19 mouse cellular contexts compared by ENCODE assay signal in genomic region chrX:21385221-21385620, GRCm38 (mm10).
DNase-seq lines count a peak whose midpoint lies in the region; ATAC-seq and TF ChIP-seq lines count a peak whose summit lies in the region.
"Had no signal": no experiment of that assay in that cellular context is flagged by ENCODE, and none has a peak within 500 bp of the region (broad histone marks: within the 10 kb centered on the region; RNA-seq: fewer than 3 reads in every experiment).

No protein-coding gene starts in this region.

- H3K4me1 ChIP-seq in hindbrain, embryonic 14.5 days (replicated peaks; ENCODE audit: control insufficient read depth, insufficient read depth, low read length) = no peaks in the 10 kb centered on the region
- no peaks in the 10 kb centered on the region for H3K4me1 ChIP-seq in hindbrain, embryonic 10.5 days (replicated peaks)
- H3K4me1 ChIP-seq in lung, embryonic 14.5 days (ENCODE audit: insufficient read depth) = no peaks in the 10 kb centered on the region
- H3K4me1 ChIP-seq in ES-E14 (ENCODE audit: control insufficient read depth in 2 of 2, insufficient read depth in 2 of 2, low read length in 2 of 2, poor library complexity in 1 of 2) = no peaks in the 10 kb centered on the region
- H3K4me1 ChIP-seq: heart, embryonic 13.5 days; hindbrain, embryonic 12.5 days; limb, embryonic 10.5 days; liver, embryonic 15.5 days; midbrain, embryonic 15.5 days had no signal

- no peaks in the 10 kb centered on the region for H3K27me3 ChIP-seq in hindbrain, embryonic 14.5 days (ENCODE audit: control insufficient read depth, insufficient read depth, low read length)
- no peaks in the 10 kb centered on the region for H3K27me3 ChIP-seq in hindbrain, embryonic 10.5 days (ENCODE audit: insufficient read depth, poor library complexity, severe bottlenecking)
- no peaks in the 10 kb centered on the region for H3K27me3 ChIP-seq in lung, embryonic 14.5 days (ENCODE audit: insufficient read depth, low read length)
- H3K27me3 ChIP-seq: heart, embryonic 13.5 days; hindbrain, embryonic 12.5 days; liver, embryonic 15.5 days; midbrain, embryonic 15.5 days had no signal

- no peaks in the 10 kb centered on the region for H3K36me3 ChIP-seq in hindbrain, embryonic 14.5 days (replicated peaks; ENCODE audit: control insufficient read depth, insufficient read depth)
- no peaks in the 10 kb centered on the region for H3K36me3 ChIP-seq in hindbrain, embryonic 10.5 days
- no peaks in the 10 kb centered on the region for H3K36me3 ChIP-seq in lung, embryonic 14.5 days (ENCODE audit: insufficient read depth)
- no peaks in the 10 kb centered on the region for H3K36me3 ChIP-seq in ES-E14 (ENCODE audit: control insufficient read depth, insufficient read depth, low read length, poor library complexity, severe bottlenecking)
- H3K36me3 ChIP-seq: heart, embryonic 13.5 days; hindbrain, embryonic 12.5 days; limb, embryonic 10.5 days; liver, embryonic 15.5 days; midbrain, embryonic 15.5 days had no signal

- no peak overlapping the region for H3K4me2 ChIP-seq in hindbrain, embryonic 14.5 days (replicated peaks)
- H3K4me2 ChIP-seq in lung, embryonic 14.5 days = no peak overlapping the region
- H3K4me2 ChIP-seq: heart, embryonic 13.5 days; hindbrain, embryonic 12.5 days; liver, embryonic 15.5 days; midbrain, embryonic 15.5 days had no signal

- H3K4me3 ChIP-seq in hindbrain, embryonic 14.5 days (replicated peaks; ENCODE audit: low read length) = no peak overlapping the region
- no peak overlapping the region for H3K4me3 ChIP-seq in hindbrain, embryonic 10.5 days
- no peak overlapping the region for H3K4me3 ChIP-seq in lung, embryonic 14.5 days (ENCODE audit: low read depth, low read length)
- no peak overlapping the region for H3K4me3 ChIP-seq in ES-E14 (ENCODE audit: insufficient read depth in 1 of 2, low read depth in 1 of 2, low read length in 2 of 2, poor library complexity in 1 of 2, severe bottlenecking in 1 of 2)
- H3K4me3 ChIP-seq: heart, embryonic 13.5 days; hindbrain, embryonic 12.5 days; limb, embryonic 10.5 days; liver, embryonic 15.5 days; midbrain, embryonic 15.5 days had no signal

- WGBS in hindbrain, embryonic 14.5 days = 23% methylated on average over 2 of the region's 2 CpGs
- WGBS in hindbrain, embryonic 10.5 days = 14% methylated on average over 2 of the region's 2 CpGs
- 14% methylated on average over 2 of the region's 2 CpGs for WGBS in lung, embryonic 14.5 days

- in situ Hi-C loops in ES-E14 (cut with MboI; ENCODE audit: low sequenced_read_pairs in 2 of 2, unreplicated experiment in 2 of 2) = no loop called here

- TF ChIP-seq CTCF in lung, embryonic 14.5 days (IDR thresholded peaks at IDR 0.05; ENCODE audit: low read depth) = peak; percentile 41

- H3K9me3 ChIP-seq in hindbrain, embryonic 14.5 days (ENCODE audit: control insufficient read depth, low read length) = no peaks in the 10 kb centered on the region
- H3K9me3 ChIP-seq in hindbrain, embryonic 10.5 days = no peaks in the 10 kb centered on the region
- no peaks in the 10 kb centered on the region for H3K9me3 ChIP-seq in lung, embryonic 14.5 days (ENCODE audit: low read depth, low read length)
- no peaks in the 10 kb centered on the region for H3K9me3 ChIP-seq in ES-E14 (ENCODE audit: control insufficient read depth, insufficient read depth, low read depth, low read length)
- H3K9me3 ChIP-seq: heart, embryonic 13.5 days; hindbrain, embryonic 12.5 days; limb, embryonic 10.5 days; liver, embryonic 15.5 days; midbrain, embryonic 15.5 days had no signal

- H3K9ac ChIP-seq in hindbrain, embryonic 14.5 days = no peak overlapping the region
- no peak overlapping the region for H3K9ac ChIP-seq in lung, embryonic 14.5 days
- H3K9ac ChIP-seq in ES-E14 (ENCODE audit: insufficient read depth, low read depth, low read length, poor library complexity, severe bottlenecking) = no peak overlapping the region
- H3K9ac ChIP-seq: heart, embryonic 13.5 days; hindbrain, embryonic 12.5 days; liver, embryonic 15.5 days; midbrain, embryonic 15.5 days had no signal

- peak; percentile 46 for DNase-seq in hindbrain, embryonic 14.5 days (ENCODE audit: low spot score)
- DNase-seq in hindbrain, embryonic 10.5 days (ENCODE audit: low spot score) = no peak
- peak; percentile 15 for DNase-seq in lung, embryonic 14.5 days
- DNase-seq in lung, postnatal 36 days = no peak
- no peak for DNase-seq in ES-E14 (ENCODE audit: low read depth, low spot score)
- DNase-seq in retina, embryonic 14.5 days (ENCODE audit: low spot score) = peak; percentile 44
- no peak for DNase-seq in yolk sac, embryonic 10.5 days (ENCODE audit: low spot score)
- DNase-seq: adrenal gland, adult 8-10 months; gastrocnemius, postnatal 25 days; kidney, adult 11 months; kidney, postnatal 4 days; layer of hippocampus, postnatal 36 days had no signal

- H3K27ac ChIP-seq in hindbrain, embryonic 14.5 days = no peak overlapping the region
- H3K27ac ChIP-seq in hindbrain, embryonic 10.5 days = no peak overlapping the region
- no peak overlapping the region for H3K27ac ChIP-seq in lung, embryonic 14.5 days (ENCODE audit: low read depth)
- no peak overlapping the region for H3K27ac ChIP-seq in ES-E14 (ENCODE audit: insufficient read depth, low read depth, low read length, poor library complexity, severe bottlenecking)
- H3K27ac ChIP-seq: heart, embryonic 13.5 days; hindbrain, embryonic 12.5 days; limb, embryonic 10.5 days; liver, embryonic 15.5 days; macrophage; midbrain, embryonic 15.5 days had no signal

- ATAC-seq in hindbrain, embryonic 14.5 days (ENCODE audit: low FRiP score) = no peak
- ATAC-seq in lung, embryonic 14.5 days (ENCODE audit: insufficient read depth) = no peak
- ATAC-seq in megakaryocyte-erythroid progenitor cell, adult 5-6 weeks (replicated peaks; ENCODE audit: low FRiP score, low TSS enrichment, poor library complexity, severe bottlenecking) = no peak
- ATAC-seq: midbrain, embryonic 15.5 days had no signal

TF ChIP-seq in ES-E14, 5 proteins besides CTCF, POLR2A, EP300 and RAD21:
- TF ChIP-seq HCFC1 (IDR thresholded peaks at IDR 0.05; ENCODE audit: borderline replicate concordance, insufficient read depth, low read length) (no peak), CHD2 (IDR thresholded peaks at IDR 0.05; ENCODE audit: low read depth, low read length) (no peak), ZC3H11A (IDR thresholded peaks at IDR 0.05; ENCODE audit: borderline replicate concordance, low read depth, low read length) (peak; percentile 2; the same call in 1 of the 2 replicates), ZNF384 (IDR thresholded peaks at IDR 0.05; ENCODE audit: low read depth, low read length) (peak; percentile 81), MAFK (IDR thresholded peaks at IDR 0.05; ENCODE audit: insufficient read depth, low read depth, low read length) (no peak)

Comparison
In these comparisons a context has a peak if more than half of its experiments do, and no peak if none do; other contexts are left out.
1. DNase-seq: peak in hindbrain, embryonic 14.5 days (single experiment), lung, embryonic 14.5 days (single experiment) and retina, embryonic 14.5 days (single experiment); none in hindbrain, embryonic 10.5 days (single experiment), lung, postnatal 36 days (single experiment), ES-E14 (single experiment) and yolk sac, embryonic 10.5 days (single experiment).